Mouse (Mus musculus) spleen, embryonic (tissue): Measurements from ENCODE around the gene Fhl1.

Experiments
- CTCF ChIA-PET: fragments of 350-600 bp; sonication (Branson Sonifier 250); formaldehyde crosslinking; loops from one replicate; lab custom pipeline; 2022; lab: Charles Lee

Gene Fhl1

GRCm38 (mm10) chrX:56752144-56752543 lies 20.6 kb downstream of the Fhl1 start:
- CTCF ChIA-PET = no interaction called here

GRCm38 (mm10) chrX:56753317-56754289 lies 22.0 kb downstream of the Fhl1 start:
- CTCF ChIA-PET = no interaction called here

- CTCF ChIA-PET = no interaction called here
Observed at GRCm38 (mm10) chrX:56755646-56756045, 24.1 kb downstream of the Fhl1 start.

- CTCF ChIA-PET = no interaction called here
Observed at GRCm38 (mm10) chrX:56756352-56756751, 24.8 kb downstream of the Fhl1 start.

- CTCF ChIA-PET = no interaction called here
Observed at GRCm38 (mm10) chrX:56760257-56760760, 28.7 kb downstream of the Fhl1 start.

GRCm38 (mm10) chrX:56769838-56770237 lies 38.3 kb downstream of the Fhl1 start:
- CTCF ChIA-PET = no interaction called here

- CTCF ChIA-PET = no interaction called here
Observed at GRCm38 (mm10) chrX:56771751-56772150, 40.2 kb downstream of the Fhl1 start.

GRCm38 (mm10) chrX:56773329-56773728 lies 41.7 kb downstream of the Fhl1 start:
- CTCF ChIA-PET = no interaction called here

GRCm38 (mm10) chrX:56786281-56787061 lies 54.9 kb downstream of the Fhl1 start:
- CTCF ChIA-PET = no interaction called here

GRCm38 (mm10) chrX:56787486-56787885 lies 55.9 kb downstream of the Fhl1 start:
- CTCF ChIA-PET = no interaction called here

- CTCF ChIA-PET = no interaction called here
Observed at GRCm38 (mm10) chrX:56790591-56790990, 59.0 kb downstream of the Fhl1 start.

- CTCF ChIA-PET = no interaction called here
Observed at GRCm38 (mm10) chrX:56791268-56791667, 59.7 kb downstream of the Fhl1 start.

GRCm38 (mm10) chrX:56821765-56822603 lies 90.4 kb downstream of the Fhl1 start, which contains the start of gene Map7d3:
TSS of gene Map7d3 (minus strand) at chrX:56822326.
- CTCF ChIA-PET = no interaction called here

- CTCF ChIA-PET = no interaction called here
Observed at GRCm38 (mm10) chrX:56827492-56827891, 95.9 kb downstream of the Fhl1 start.

GRCm38 (mm10) chrX:56835842-56836241 lies 104.3 kb downstream of the Fhl1 start:
- CTCF ChIA-PET = no interaction called here

GRCm38 (mm10) chrX:56839369-56839768 lies 107.8 kb downstream of the Fhl1 start:
- CTCF ChIA-PET = no interaction called here

GRCm38 (mm10) chrX:56841255-56841654 lies 109.7 kb downstream of the Fhl1 start:
- CTCF ChIA-PET = no interaction called here
